Mouse (Mus musculus) neural tube, embryonic 11.5 days (tissue): ENCODE measurements around the gene Acot7. TPM values are rescaled to one million over a fixed set of nuclear protein-coding genes. Genes with fewer than 3 reads are reported as not detected.
A peak's percentile ranks its signal among the peaks of the same experiment; 100 is the strongest.

ENCODE experiments used
- ATAC-seq: fragments of 200-750 bp; cut with Nextera tagmentation; 2 replicates; pipeline ENCODE4 v1.8.0; 2017; ENCODE audit warnings: moderate number of reproducible peaks, mild to moderate bottlenecking, moderate TSS enrichment, moderate library complexity; ENCODE audit not compliant: insufficient read depth, low FRiP score, low TSS enrichment
- DNase-seq: peaks from one replicate; pipeline ENCODE4 v3.0.0-alpha.2; 2015; ENCODE audit warnings: low spot score
- H3K27ac ChIP-seq: fragments of 300-500 bp; sonication (generic); 2 replicates; pipeline ENCODE4 v1.5.1; 2014; ENCODE audit warnings: low read depth, mild to moderate bottlenecking, low read length
- H3K27me3 ChIP-seq: fragments of 300-500 bp; sonication (generic); 2 replicates; pipeline ENCODE4 v1.6.1; 2014; ENCODE audit warnings: mild to moderate bottlenecking, low read length, mixed read lengths; ENCODE audit not compliant: control insufficient read depth, insufficient read depth
- H3K36me3 ChIP-seq: fragments of 300-500 bp; sonication (generic); 2 replicates; pipeline ENCODE4 v1.6.1; 2014; ENCODE audit warnings: mild to moderate bottlenecking, low read length, moderate library complexity, mixed read lengths; ENCODE audit not compliant: control insufficient read depth, insufficient read depth
- H3K4me1 ChIP-seq: fragments of 300-500 bp; sonication (generic); 2 replicates; pipeline ENCODE4 v1.6.1; 2014; ENCODE audit warnings: low read length, mixed read lengths; ENCODE audit not compliant: control insufficient read depth, insufficient read depth
- H3K4me2 ChIP-seq: fragments of 300-500 bp; sonication (generic); 2 replicates; pipeline ENCODE4 v1.6.1; 2014; ENCODE audit warnings: low read depth, mild to moderate bottlenecking, moderate library complexity
- H3K4me3 ChIP-seq: fragments of 300-500 bp; sonication (generic); 2 replicates; pipeline ENCODE4 v1.5.1; 2014; ENCODE audit warnings: low read depth, low read length
- H3K9ac ChIP-seq: fragments of 300-500 bp; sonication (generic); 2 replicates; pipeline ENCODE4 v1.6.1; 2014; ENCODE audit warnings: mild to moderate bottlenecking, low read length
- H3K9me3 ChIP-seq: fragments of 300-500 bp; sonication (generic); 2 replicates; pipeline ENCODE4 v1.6.1; 2016; ENCODE audit warnings: low read length; ENCODE audit not compliant: control insufficient read depth
- WGBS: fragments of 180-500 bp; shearing (Covaris S2); extraction: QIAGEN DNeasy Blood & Tissue Kit; methylation state at CpG from one replicate; pipeline ENCODE4 v1.1.7; 2014; 5-methylcytosine and 5-hydroxymethylcytosine counted together
- polyA plus RNA-seq: library from polyadenylated mRNA; unstranded; fragments of >200 nt; fragmentation: Nextera tagmentation; extraction: Ambion mirVana; gene quantifications from 2 replicates; pipeline ENCODE4 v1.2.1, GENCODE M21; 2014

The Acot7 gene
- polyA plus RNA-seq, 1 experiment from 2014 or later, result 173 TPM

DNA sequence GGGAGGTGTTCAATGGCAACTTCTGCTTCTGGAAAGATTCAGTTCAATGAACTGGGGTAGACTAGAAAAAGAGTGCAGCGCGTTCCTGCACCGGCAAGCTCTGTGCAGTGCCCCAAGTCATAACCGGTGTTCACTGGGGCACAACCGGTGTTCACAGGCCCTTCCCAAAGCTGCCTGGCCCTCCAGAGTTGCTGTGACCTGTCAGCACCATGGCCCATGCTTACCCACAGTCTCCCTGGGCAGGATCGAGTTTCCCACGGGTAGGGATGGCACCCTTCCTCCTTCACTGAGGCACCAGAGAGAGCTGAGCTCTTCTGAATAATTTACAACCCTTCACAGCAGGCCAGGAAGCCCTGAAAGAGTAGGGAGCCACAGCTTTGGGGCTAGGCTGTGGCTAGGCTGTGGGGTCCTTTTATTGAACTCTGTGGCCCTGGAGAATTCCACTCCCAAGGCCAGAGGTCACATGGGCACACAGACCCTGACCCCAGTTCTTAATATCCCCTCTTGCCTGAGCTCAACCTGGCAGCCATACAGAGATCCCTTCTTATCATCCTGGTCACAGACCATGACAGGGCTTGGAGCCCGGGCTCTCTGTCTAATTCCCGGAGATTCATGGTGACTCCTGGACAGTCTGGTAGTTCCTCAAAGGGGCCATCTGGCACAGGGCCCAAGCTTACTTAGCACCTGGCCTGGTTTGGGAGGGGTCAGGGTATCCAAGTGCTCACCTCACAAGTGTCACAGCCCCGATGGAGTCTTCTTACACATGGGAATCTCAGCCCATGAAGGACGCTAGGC lies 31.7 kb upstream of the Acot7 start:
- Histone ChIP-seq H3K4me3 (no peak overlapping the region), H3K4me2 (no peak overlapping the region), H3K9me3 (no peaks in the 10 kb centered on the region), H3K27ac (no peak overlapping the region), H3K4me1 (no peaks in the 10 kb centered on the region), H3K36me3 (no peaks in the 10 kb centered on the region), H3K9ac (no peak overlapping the region), H3K27me3 (peaks cover 18% of the 10 kb centered on the region)
- 58% methylated on average over 11 of the region's 11 CpGs for WGBS
- DNase-seq, result no peak
- no peak for ATAC-seq

DNA sequence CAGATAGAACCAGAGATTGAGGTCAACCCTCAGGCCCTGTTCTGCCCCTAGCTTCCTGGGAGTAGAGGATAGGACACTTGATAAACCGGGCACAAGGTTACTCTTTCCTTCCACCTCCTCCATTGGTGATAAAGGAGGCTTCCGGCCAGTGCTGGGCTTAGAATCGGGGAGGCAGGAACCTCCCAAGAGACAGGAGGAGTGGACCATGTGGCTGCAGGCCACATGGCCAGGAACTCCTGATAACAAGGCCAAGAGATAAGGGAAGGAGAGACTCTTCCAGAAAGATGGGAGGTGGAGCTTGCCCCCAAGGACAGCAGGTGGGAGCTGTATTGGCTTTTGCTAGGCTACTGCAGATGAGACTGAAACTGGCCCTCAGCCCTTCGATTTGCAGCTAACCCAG lies 27.4 kb upstream of the Acot7 start:
- no peaks in the 10 kb centered on the region for H3K9me3 ChIP-seq
- H3K27me3 ChIP-seq, result peaks cover 42% of the 10 kb centered on the region
- H3K9ac ChIP-seq, result no peak overlapping the region
- H3K36me3 ChIP-seq, result no peaks in the 10 kb centered on the region
- 73% methylated on average over 4 of the region's 4 CpGs for WGBS
- DNase-seq (no peak), ATAC-seq (no peak)
- H3K4me3 ChIP-seq, result no peak overlapping the region
- H3K4me2 ChIP-seq, result no peak overlapping the region
- H3K4me1 ChIP-seq, result no peaks in the 10 kb centered on the region
- no peak overlapping the region for H3K27ac ChIP-seq

GRCm38 (mm10) chr4:152151451-152151965 lies 26.4 kb upstream of the Acot7 start:
- no peak for ATAC-seq
- H3K27me3 ChIP-seq, result peaks cover 41% of the 10 kb centered on the region

GRCm38 (mm10) chr4:152151966-152152544 lies 25.9 kb upstream of the Acot7 start, which contains the start of gene Espn:
Gene Espn, minus strand, starts transcription at chr4:152152371.
- no peaks in the 10 kb centered on the region for H3K9me3 ChIP-seq
- H3K4me2 ChIP-seq, result peak within 1 kb of the TSS; percentile 49
- WGBS, result 1% methylated on average over 46 of the region's 57 CpGs
- no peaks in the 10 kb centered on the region for H3K36me3 ChIP-seq
- H3K27ac ChIP-seq, result no peak within 1 kb of the TSS
- ATAC-seq (peak; percentile 68; the same call in 1 of the 2 replicates), DNase-seq (peak; percentile 71)
- H3K4me1 ChIP-seq, result no peaks in the 10 kb centered on the region
- H3K27me3 ChIP-seq, result peaks cover 40% of the 10 kb centered on the region
- peak within 1 kb of the TSS; percentile 5; the same call in 1 of the 2 replicates for H3K9ac ChIP-seq
- peak within 1 kb of the TSS; percentile 31 for H3K4me3 ChIP-seq

More at GRCm38 (mm10) chr4:152151451-152151965, 26.4 kb upstream of the Acot7 start:
- Histone ChIP-seq H3K9ac (peak overlapping the region; percentile 5; the same call in 1 of the 2 replicates), H3K27ac (no peak overlapping the region), H3K9me3 (no peaks in the 10 kb centered on the region), H3K4me1 (no peaks in the 10 kb centered on the region), H3K36me3 (no peaks in the 10 kb centered on the region), H3K4me3 (peak overlapping the region; percentile 31), H3K4me2 (peak overlapping the region; percentile 49)
- DNase-seq, result no peak
- 21% methylated on average over 7 of the region's 7 CpGs for WGBS

DNA sequence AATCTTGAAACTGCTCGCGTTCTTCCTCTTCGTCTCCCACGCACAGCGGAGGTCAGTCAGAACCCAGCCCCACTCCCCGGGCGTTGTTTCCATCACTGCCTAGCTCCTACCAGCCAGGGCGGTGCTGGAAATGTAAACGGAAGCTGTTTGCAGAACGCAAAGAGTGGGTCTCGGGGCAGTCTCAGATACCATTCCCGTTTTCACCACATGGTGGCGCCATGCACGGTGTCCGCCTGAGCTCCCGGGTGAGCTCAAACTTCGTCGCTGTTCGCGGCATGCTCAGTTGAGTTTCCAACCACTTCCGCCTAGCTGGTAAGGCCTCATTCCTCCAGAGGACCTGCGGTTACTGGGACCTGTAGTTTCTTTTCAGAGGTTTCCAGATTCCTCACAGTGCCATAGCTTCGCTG lies 24.2 kb upstream of the Acot7 start:
- Histone ChIP-seq H3K27me3 (peaks cover 57% of the 10 kb centered on the region), H3K27ac (no peak overlapping the region), H3K9ac (no peak overlapping the region), H3K4me1 (0 out of 2 replicates have a peak, but pooled peaks cover 5% of the 10 kb centered on the region), H3K4me2 (peak overlapping the region; percentile 19; the same call in 1 of the 2 replicates), H3K4me3 (no peak overlapping the region), H3K9me3 (no peaks in the 10 kb centered on the region), H3K36me3 (no peaks in the 10 kb centered on the region)
- WGBS, result under 1% methylated on average over 23 of the region's 23 CpGs
- peak; percentile 84 for DNase-seq
- ATAC-seq, result no peak

- Histone ChIP-seq H3K4me2 (no peak overlapping the region), H3K36me3 (no peaks in the 10 kb centered on the region), H3K9ac (no peak overlapping the region), H3K27me3 (peaks cover 69% of the 10 kb centered on the region), H3K9me3 (no peaks in the 10 kb centered on the region), H3K4me1 (peaks cover 9% of the 10 kb centered on the region; the same call in 1 of the 2 replicates), H3K27ac (no peak overlapping the region), H3K4me3 (no peak overlapping the region)
- ATAC-seq (no peak), DNase-seq (no peak)
- WGBS, result 67% methylated on average over 4 of the region's 4 CpGs
These were observed 22.9 kb upstream of the Acot7 start for GRCm38 (mm10) chr4:152155019-152155418.

- Histone ChIP-seq H3K9ac (no peak overlapping the region), H3K4me1 (peaks cover 9% of the 10 kb centered on the region; the same call in 1 of the 2 replicates), H3K9me3 (no peaks in the 10 kb centered on the region), H3K27ac (no peak overlapping the region), H3K4me3 (no peak overlapping the region), H3K4me2 (0 out of 2 replicates have a peak overlapping the region, but pooled peaks have one; percentile 12), H3K27me3 (peaks cover 60% of the 10 kb centered on the region), H3K36me3 (no peaks in the 10 kb centered on the region)
- 14% methylated on average over 21 of the region's 21 CpGs for WGBS
- ATAC-seq (no peak), DNase-seq (peak; percentile 62)
These were observed 20.0 kb upstream of the Acot7 start for GRCm38 (mm10) chr4:152157779-152158584.

GRCm38 (mm10) chr4:152158585-152159284 lies 19.2 kb upstream of the Acot7 start, which contains the start of gene Hes2:
Gene Hes2, plus strand, starts transcription at chr4:152158867.
- Histone ChIP-seq H3K4me1 (peaks cover 9% of the 10 kb centered on the region; the same call in 1 of the 2 replicates), H3K9me3 (no peaks in the 10 kb centered on the region), H3K4me2 (0 out of 2 replicates have a peak within 1 kb of the TSS, but pooled peaks have one; percentile 12), H3K27ac (no peak within 1 kb of the TSS), H3K9ac (no peak within 1 kb of the TSS), H3K4me3 (0 out of 2 replicates have a peak within 1 kb of the TSS, but pooled peaks have one; percentile 6), H3K36me3 (no peaks in the 10 kb centered on the region), H3K27me3 (peaks cover 53% of the 10 kb centered on the region)
- DNase-seq (peak; percentile 23), ATAC-seq (no peak)
- WGBS, result 2% methylated on average over 35 of the region's 35 CpGs
